Mouse (Mus musculus) thymus, adult 2 months (tissue): ENCODE measurements around the gene Tktl2.

ENCODE experiments used
- CTCF ChIP-seq: fragments of 200-500 bp; IDR thresholded peaks from 2 replicates; pipeline ENCODE4 v1.5.1; 2012; ENCODE audit warnings: mild to moderate bottlenecking, control low read depth, low read length, moderate library complexity, borderline replicate concordance; ENCODE audit not compliant: control insufficient read depth, poor library complexity, insufficient read depth; ENCODE audit errors: extremely low read depth
- POLR2A ChIP-seq: fragments of 200-500 bp; IDR thresholded peaks from 2 replicates; pipeline ENCODE4 v1.6.1; 2012; ENCODE audit warnings: mild to moderate bottlenecking, low read length, control low read depth, moderate library complexity; ENCODE audit not compliant: control insufficient read depth, poor library complexity, insufficient read depth; ENCODE audit errors: extremely low read depth

- no peak for TF ChIP-seq POLR2A
- TF ChIP-seq CTCF: no peak
Observed at GRCm38 (mm10) chr8:66476880-66477279, 34.7 kb upstream of the Tktl2 start.
